Mouse (Mus musculus) neural tube, embryonic 11.5 days (tissue): Measurements from ENCODE around the gene Dhrs1. TPM values are rescaled to one million over a fixed set of nuclear protein-coding genes. Genes with fewer than 3 reads are reported as not detected.

Experiments used
- ATAC-seq: fragments of 200-750 bp; cut with Nextera tagmentation; 2 replicates; pipeline ENCODE4 v1.8.0; 2017; ENCODE audit warnings: moderate number of reproducible peaks, mild to moderate bottlenecking, moderate TSS enrichment, moderate library complexity; ENCODE audit not compliant: insufficient read depth, low FRiP score, low TSS enrichment
- DNase-seq: peaks from one replicate; pipeline ENCODE4 v3.0.0-alpha.2; 2015; ENCODE audit warnings: low spot score
- H3K27ac ChIP-seq: fragments of 300-500 bp; sonication (generic); 2 replicates; pipeline ENCODE4 v1.5.1; 2014; ENCODE audit warnings: low read depth, mild to moderate bottlenecking, low read length
- H3K27me3 ChIP-seq: fragments of 300-500 bp; sonication (generic); 2 replicates; pipeline ENCODE4 v1.6.1; 2014; ENCODE audit warnings: mild to moderate bottlenecking, low read length, mixed read lengths; ENCODE audit not compliant: control insufficient read depth, insufficient read depth
- H3K36me3 ChIP-seq: fragments of 300-500 bp; sonication (generic); 2 replicates; pipeline ENCODE4 v1.6.1; 2014; ENCODE audit warnings: mild to moderate bottlenecking, low read length, moderate library complexity, mixed read lengths; ENCODE audit not compliant: control insufficient read depth, insufficient read depth
- H3K4me1 ChIP-seq: fragments of 300-500 bp; sonication (generic); 2 replicates; pipeline ENCODE4 v1.6.1; 2014; ENCODE audit warnings: low read length, mixed read lengths; ENCODE audit not compliant: control insufficient read depth, insufficient read depth
- H3K4me2 ChIP-seq: fragments of 300-500 bp; sonication (generic); 2 replicates; pipeline ENCODE4 v1.6.1; 2014; ENCODE audit warnings: low read depth, mild to moderate bottlenecking, moderate library complexity
- H3K4me3 ChIP-seq: fragments of 300-500 bp; sonication (generic); 2 replicates; pipeline ENCODE4 v1.5.1; 2014; ENCODE audit warnings: low read depth, low read length
- H3K9ac ChIP-seq: fragments of 300-500 bp; sonication (generic); 2 replicates; pipeline ENCODE4 v1.6.1; 2014; ENCODE audit warnings: mild to moderate bottlenecking, low read length
- H3K9me3 ChIP-seq: fragments of 300-500 bp; sonication (generic); 2 replicates; pipeline ENCODE4 v1.6.1; 2016; ENCODE audit warnings: low read length; ENCODE audit not compliant: control insufficient read depth
- WGBS: fragments of 180-500 bp; shearing (Covaris S2); extraction: QIAGEN DNeasy Blood & Tissue Kit; methylation state at CpG from one replicate; pipeline ENCODE4 v1.1.7; 2014; 5-methylcytosine and 5-hydroxymethylcytosine counted together
- polyA plus RNA-seq: library from polyadenylated mRNA; unstranded; fragments of >200 nt; fragmentation: Nextera tagmentation; extraction: Ambion mirVana; gene quantifications from 2 replicates; pipeline ENCODE4 v1.2.1, GENCODE M21; 2014

Dhrs1 gene
- polyA plus RNA-seq, 1 experiment from 2014 or later: 76.8 TPM

DNA sequence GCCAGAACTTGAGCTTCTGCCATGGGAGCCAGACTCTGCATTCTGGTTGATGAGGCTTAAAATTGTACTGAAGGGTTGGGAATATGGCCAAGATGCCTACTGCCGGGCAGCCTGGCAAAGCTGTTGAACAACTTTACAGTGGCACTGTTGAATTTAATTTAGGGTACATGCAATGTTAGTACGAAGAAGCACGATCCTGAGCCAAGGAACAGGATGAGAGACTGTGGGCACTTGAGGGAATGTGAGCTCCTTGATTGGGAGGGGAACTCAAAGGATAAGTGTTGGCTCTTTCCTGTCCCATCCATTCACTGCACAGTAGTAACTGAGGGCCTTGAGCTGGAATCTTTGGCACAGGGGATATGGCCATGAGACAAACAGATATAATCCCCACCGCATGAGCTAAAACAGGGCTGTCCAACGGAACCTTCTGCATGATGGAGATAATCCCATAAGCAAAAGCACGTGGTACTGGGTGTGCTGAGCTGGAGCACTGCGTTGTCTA is 14.9 kb downstream of the Dhrs1 start:
- H3K4me1 ChIP-seq: no peaks in the 10 kb centered on the region
- H3K9me3 ChIP-seq: no peaks in the 10 kb centered on the region
- H3K36me3 ChIP-seq: no peaks in the 10 kb centered on the region
- H3K4me2 ChIP-seq: no peak overlapping the region
- DNase-seq (no peak), ATAC-seq (no peak)
- H3K4me3 ChIP-seq: no peak overlapping the region
- 91% methylated on average over 7 of the region's 7 CpGs for WGBS
- no peak overlapping the region for H3K27ac ChIP-seq
- H3K9ac ChIP-seq: no peak overlapping the region
- no peaks in the 10 kb centered on the region for H3K27me3 ChIP-seq

DNA sequence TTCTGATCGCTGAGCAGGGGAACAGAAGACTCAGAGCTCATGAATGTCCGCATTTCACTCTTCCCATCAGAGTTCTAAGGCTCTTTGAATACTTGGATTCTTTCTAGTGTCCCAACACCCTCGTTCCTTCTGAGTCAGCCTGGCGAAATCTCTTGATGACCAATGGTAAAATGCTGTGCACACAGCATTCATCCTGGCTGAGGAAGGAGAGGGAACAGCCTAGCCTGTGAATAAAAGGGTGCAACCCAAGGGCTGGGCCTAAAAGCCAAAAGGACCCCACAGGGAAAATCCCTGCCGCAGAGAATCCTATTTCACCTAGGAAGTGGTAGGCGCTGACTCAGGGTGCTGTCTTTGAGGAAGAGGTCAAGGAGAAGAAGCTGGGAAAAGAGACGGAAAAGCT is 15.4 kb downstream of the Dhrs1 start:
- 84% methylated on average over 7 of the region's 7 CpGs for WGBS
- Histone ChIP-seq H3K4me3 (no peak overlapping the region), H3K9me3 (no peaks in the 10 kb centered on the region), H3K9ac (no peak overlapping the region), H3K4me1 (no peaks in the 10 kb centered on the region), H3K4me2 (no peak overlapping the region), H3K36me3 (no peaks in the 10 kb centered on the region), H3K27me3 (no peaks in the 10 kb centered on the region), H3K27ac (no peak overlapping the region)
- ATAC-seq (no peak), DNase-seq (no peak)

DNA sequence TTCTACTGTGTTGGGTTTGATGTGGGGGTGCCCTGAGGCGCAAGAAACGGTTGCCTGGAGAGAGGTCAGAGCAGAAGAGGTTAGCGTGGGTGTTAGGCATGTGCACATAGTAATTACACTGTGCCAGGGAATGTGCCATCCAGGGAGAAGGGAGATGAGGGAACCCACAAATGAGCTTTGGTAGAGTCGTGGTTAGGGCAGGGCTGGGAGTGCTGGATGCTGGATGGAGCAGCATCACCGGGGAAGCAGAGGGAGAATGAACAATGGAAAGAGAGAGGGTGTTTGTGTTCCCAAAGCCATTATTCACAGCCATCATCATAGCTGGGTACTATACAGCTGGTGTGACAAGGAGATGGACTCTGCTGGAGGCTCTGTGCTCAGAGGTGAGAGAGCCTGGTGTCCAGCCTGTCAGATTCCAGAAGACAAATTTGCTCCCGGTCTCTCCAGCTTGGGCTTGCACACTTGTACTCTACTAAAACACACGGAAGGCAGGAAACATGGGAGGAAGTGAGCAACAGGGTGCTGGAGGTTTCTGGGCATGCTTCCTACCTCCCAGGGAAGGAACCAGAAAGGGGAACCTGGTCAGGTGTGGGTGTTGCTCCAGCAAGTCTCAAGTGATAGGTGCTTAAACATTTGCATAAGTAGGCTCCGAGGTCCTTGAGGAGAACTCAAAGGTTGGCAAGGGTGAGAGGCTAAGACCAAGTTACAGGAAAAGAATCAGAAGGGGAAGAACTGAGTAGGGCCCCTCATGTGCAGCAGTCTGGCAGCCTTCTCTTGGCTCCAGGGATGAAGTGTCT is 17.4 kb downstream of the Dhrs1 start:
- 75% methylated on average over 8 of the region's 8 CpGs for WGBS
- ATAC-seq: no peak
- Histone ChIP-seq H3K4me1 (no peaks in the 10 kb centered on the region), H3K27ac (no peak overlapping the region), H3K9ac (no peak overlapping the region), H3K27me3 (no peaks in the 10 kb centered on the region), H3K36me3 (no peaks in the 10 kb centered on the region), H3K4me2 (no peak overlapping the region), H3K9me3 (no peaks in the 10 kb centered on the region), H3K4me3 (no peak overlapping the region)
- no peak for DNase-seq

DNA sequence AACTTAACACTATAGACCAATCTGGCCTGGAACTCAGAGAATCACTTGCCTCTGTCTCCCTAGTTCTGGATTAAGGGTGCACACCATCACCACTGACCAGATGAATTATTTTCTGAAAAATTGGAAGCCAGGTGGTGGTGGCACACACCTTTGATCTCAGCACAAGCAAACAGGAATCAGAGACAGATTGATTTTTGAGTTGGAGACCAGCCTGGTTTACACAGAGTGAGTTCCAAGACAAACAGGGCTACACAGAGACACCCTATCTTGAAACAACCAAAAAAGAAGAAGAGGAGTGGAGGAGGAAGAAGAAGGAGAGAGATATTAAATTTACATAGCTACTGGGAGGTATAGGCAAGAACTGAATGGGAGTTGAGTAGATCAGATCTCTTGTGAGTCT is 19.2 kb downstream of the Dhrs1 start:
- no peaks in the 10 kb centered on the region for H3K4me1 ChIP-seq
- H3K4me3 ChIP-seq: no peak overlapping the region
- no peaks in the 10 kb centered on the region for H3K9me3 ChIP-seq
- ATAC-seq: no peak
- no peak overlapping the region for H3K27ac ChIP-seq
- no peak for DNase-seq
- H3K9ac ChIP-seq: no peak overlapping the region
- no peaks in the 10 kb centered on the region for H3K36me3 ChIP-seq
- no peak overlapping the region for H3K4me2 ChIP-seq
- no peaks in the 10 kb centered on the region for H3K27me3 ChIP-seq

DNA sequence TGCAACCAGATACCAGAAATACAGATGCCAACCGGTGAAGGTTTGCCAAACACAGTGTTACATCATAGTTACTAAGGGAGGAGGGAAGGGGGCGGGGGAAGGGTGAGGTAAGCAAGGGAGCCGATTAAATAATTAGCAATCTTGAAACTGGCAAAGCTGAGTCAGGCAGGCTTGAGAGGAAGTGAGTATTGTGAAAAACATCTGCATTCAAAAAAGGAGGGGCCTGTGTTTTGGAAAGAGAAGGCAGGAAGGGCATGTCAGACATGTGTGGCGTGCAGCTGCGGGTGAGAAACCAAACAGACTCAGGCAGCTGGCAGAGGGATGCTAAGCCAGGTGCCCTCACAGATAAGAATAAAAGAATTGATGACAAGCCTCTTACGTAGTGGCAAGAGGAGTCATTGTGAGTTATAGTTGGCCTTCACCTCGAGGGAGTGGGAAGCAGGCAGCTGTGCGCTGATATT is 21.0 kb downstream of the Dhrs1 start:
- Histone ChIP-seq H3K4me2 (no peak overlapping the region), H3K36me3 (no peaks in the 10 kb centered on the region), H3K27ac (no peak overlapping the region), H3K4me1 (no peaks in the 10 kb centered on the region), H3K27me3 (no peaks in the 10 kb centered on the region), H3K4me3 (no peak overlapping the region), H3K9ac (no peak overlapping the region), H3K9me3 (no peaks in the 10 kb centered on the region)
- no peak for ATAC-seq
- DNase-seq: no peak
- 69% methylated on average over 8 of the region's 8 CpGs for WGBS

DNA sequence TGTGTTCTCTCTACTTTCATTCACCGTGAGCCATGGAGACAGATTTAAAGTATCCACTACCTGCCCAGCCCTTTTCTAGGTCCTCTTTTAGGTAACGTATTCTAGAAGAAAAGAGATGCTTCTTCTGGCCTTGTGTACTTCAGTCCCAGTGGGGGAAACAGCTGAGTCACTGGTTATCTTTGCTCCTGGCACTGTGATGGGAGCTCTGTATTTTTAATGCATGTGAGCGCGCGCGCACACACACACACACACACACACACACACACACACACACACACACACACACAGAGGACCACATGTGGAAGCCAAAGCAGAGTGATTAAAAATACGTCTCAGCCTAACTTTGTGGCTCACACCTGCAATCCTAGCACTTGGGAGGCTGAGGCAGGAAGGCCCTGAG is 22.1 kb downstream of the Dhrs1 start:
- H3K4me1 ChIP-seq: no peaks in the 10 kb centered on the region
- no peaks in the 10 kb centered on the region for H3K27me3 ChIP-seq
- H3K36me3 ChIP-seq: no peaks in the 10 kb centered on the region
- ATAC-seq (no peak), DNase-seq (no peak)
- no peaks in the 10 kb centered on the region for H3K9me3 ChIP-seq
- H3K27ac ChIP-seq: no peak overlapping the region
- WGBS: 94% methylated on average over 7 of the region's 7 CpGs
- no peak overlapping the region for H3K4me3 ChIP-seq
- H3K9ac ChIP-seq: no peak overlapping the region
- no peak overlapping the region for H3K4me2 ChIP-seq

DNA sequence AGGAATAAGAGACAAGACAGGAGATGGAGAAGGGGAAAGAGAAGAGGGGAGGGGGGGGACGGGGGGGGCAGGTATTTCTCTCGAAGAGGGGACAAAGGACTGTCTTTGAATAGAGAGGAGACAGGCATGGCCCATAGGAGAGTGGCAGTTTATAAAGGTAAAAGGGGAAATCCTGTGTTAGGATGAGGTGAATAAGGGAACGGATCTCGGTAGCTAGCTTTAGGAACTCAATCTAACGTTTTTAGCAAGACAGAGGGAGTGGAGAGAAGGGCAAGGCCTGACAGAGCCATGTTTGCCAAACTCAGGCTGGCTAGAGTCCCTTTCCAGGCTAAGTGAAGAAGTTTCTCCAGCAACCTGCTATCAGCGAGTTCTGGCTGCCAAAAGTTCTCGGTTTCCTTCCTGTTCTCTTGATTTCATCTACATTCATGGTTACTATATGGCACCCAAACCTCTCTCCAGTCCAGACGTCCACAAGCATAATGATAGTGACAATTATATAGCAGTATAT is 23.0 kb downstream of the Dhrs1 start:
- H3K27ac ChIP-seq: no peak overlapping the region
- no peak; the same call in 1 of the 2 replicates for ATAC-seq

DNA sequence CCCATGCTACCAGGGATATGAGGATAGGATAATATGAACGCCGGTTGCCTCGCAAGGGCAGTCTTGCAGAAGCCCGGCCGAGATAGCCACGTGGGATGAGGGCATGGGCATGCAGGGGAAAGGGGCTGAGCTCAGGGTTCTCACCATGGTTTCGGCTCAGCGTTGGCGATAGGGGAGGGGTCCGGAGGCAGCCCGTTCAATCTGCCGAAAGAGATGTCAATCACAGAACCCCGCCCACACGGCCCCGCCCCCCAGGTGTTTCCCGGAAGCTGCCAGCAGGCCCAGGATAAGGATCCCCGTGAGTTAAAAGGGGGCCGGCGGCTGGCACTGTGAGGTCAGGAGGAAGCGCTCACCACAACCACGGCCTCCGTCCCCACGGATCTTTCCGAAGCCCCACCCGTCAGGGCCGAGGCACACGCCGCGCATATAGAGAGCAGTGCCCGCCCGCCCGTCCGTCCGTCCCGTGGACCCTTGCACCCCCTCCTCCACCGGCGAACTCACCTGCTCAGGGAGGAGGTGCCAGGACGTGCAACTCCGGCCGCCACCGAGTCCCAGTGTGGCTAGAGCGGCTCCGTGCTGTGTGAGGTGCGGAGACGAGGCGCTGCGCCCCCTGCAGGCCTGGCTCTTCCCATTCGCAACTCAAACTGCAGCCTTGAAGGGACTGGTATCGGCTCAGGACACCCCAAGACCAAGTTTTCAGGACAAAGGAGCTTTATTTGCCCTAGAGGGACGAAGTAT is 23.6 kb downstream of the Dhrs1 start, which contains the start of gene Rabggta:
Gene Rabggta, minus strand, starts transcription at position 564 of the 738 bp plus-strand sequence.
- ATAC-seq (peak; percentile 95), DNase-seq (peak; percentile 92)
- Histone ChIP-seq H3K9me3 (no peaks in the 10 kb centered on the region), H3K36me3 (0 out of 2 replicates have a peak, but pooled peaks cover 2% of the 10 kb centered on the region), H3K4me2 (peak within 1 kb of the TSS; percentile 46), H3K9ac (peak within 1 kb of the TSS; percentile 81), H3K4me3 (peak within 1 kb of the TSS; percentile 55), H3K27me3 (no peaks in the 10 kb centered on the region), H3K4me1 (no peaks in the 10 kb centered on the region), H3K27ac (peak within 1 kb of the TSS; percentile 67)
- under 1% methylated on average over 50 of the region's 50 CpGs for WGBS

More for the DNA sequence above, 23.0 kb downstream of the Dhrs1 start:
- WGBS: 45% methylated on average over 8 of the region's 8 CpGs
- Histone ChIP-seq H3K9me3 (no peaks in the 10 kb centered on the region), H3K27me3 (no peaks in the 10 kb centered on the region), H3K4me3 (peak overlapping the region; percentile 55; the same call in 1 of the 2 replicates), H3K4me2 (peak overlapping the region; percentile 46), H3K4me1 (no peaks in the 10 kb centered on the region), H3K36me3 (0 out of 2 replicates have a peak, but pooled peaks cover under 1% of the 10 kb centered on the region), H3K9ac (peak overlapping the region; percentile 81)
- DNase-seq: no peak
